Mouse (Mus musculus): ENCODE data around the gene Shoc2. TPM values are rescaled to one million over a fixed set of nuclear protein-coding genes. Genes with fewer than 3 reads are reported as not detected.

Shoc2 gene
- total RNA-seq, 2 experiments from 2014 or later = 24.0 to 28.3 TPM

GRCm38 (mm10) chr19:53990538-53990937, 46.4 kb downstream of the Shoc2 start:
- DNase-seq = no peak
- no peak overlapping the region for H3K27ac ChIP-seq
- TF ChIP-seq CTCF (IDR thresholded peaks at IDR 0.05) = no peak
- intact Hi-C loops (cut with DNase I) = loop anchor here (5.0 kb wide), 1 partner anchor 43 kb away; no protein-coding TSS in a partner anchor
- no peak overlapping the region for H3K4me3 ChIP-seq

DNA sequence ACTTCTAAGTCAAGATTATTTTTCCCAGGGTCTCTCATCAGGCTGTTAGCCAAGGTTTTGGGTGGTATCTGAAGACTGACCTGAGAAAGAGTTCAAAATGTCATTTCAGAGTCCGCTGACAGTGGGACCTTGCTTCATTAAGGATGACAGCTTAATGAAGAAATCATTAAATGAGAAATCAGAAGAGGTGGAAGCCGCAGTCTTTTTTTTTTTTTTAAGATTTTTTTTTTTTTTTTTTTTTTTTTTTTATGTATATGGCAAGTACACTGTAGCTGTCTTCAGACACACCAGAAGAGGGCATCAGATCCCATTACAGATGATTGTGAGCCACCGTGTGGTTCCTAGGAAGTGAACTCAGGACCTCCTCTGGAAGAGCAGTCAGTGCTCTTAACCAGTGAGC, 49.8 kb downstream of the Shoc2 start:
- H3K4me3 ChIP-seq = no peak overlapping the region
- H3K27ac ChIP-seq = no peak overlapping the region
- intact Hi-C loops (cut with DNase I) = loop anchor here (5.0 kb wide), 1 partner anchor 47 kb away; no protein-coding TSS in a partner anchor
- no peak for TF ChIP-seq CTCF (IDR thresholded peaks at IDR 0.05)
- DNase-seq = no peak

GRCm38 (mm10) chr19:53994276-53994675, 50.2 kb downstream of the Shoc2 start:
- intact Hi-C loops (cut with DNase I) = loop anchor here (5.0 kb wide), 1 partner anchor 47 kb away; no protein-coding TSS in a partner anchor
- H3K4me3 ChIP-seq = no peak overlapping the region
- H3K27ac ChIP-seq = no peak overlapping the region
- no peak for TF ChIP-seq CTCF (IDR thresholded peaks at IDR 0.05)
- no peak for DNase-seq

DNA sequence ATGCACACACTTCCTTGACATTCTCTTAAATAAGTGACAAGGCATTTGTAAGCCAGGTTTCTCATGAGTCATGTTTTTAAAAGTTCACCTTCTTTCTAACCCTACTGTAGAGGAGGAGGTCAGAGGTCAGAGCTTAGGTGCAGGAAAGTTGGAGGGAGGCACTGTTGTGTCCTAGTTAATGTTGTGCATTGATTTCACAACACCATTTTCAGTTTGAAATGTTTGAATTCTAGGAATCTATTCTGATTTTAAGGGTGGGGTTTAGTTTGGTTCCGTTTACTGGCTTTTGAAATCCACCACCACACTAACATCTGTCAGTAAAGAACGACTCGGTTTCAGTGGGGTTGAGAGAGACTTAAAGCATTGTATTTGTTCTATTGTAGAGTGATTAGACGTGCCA, 66.9 kb downstream of the Shoc2 start:
- DNase-seq = no peak
- Histone ChIP-seq H3K4me3 (no peak overlapping the region), H3K27ac (no peak overlapping the region)
- intact Hi-C loops (cut with DNase I) = no loop called here
- TF ChIP-seq CTCF (IDR thresholded peaks at IDR 0.05) = no peak

GRCm38 (mm10) chr19:54014999-54015398, 70.9 kb downstream of the Shoc2 start:
- intact Hi-C loops (cut with DNase I) = no loop called here
- H3K27ac ChIP-seq = no peak overlapping the region
- TF ChIP-seq CTCF (IDR thresholded peaks at IDR 0.05) = no peak

GRCm38 (mm10) chr19:54015503-54015902, 71.4 kb downstream of the Shoc2 start:
- no peak overlapping the region for H3K4me3 ChIP-seq
- intact Hi-C loops (cut with DNase I) = no loop called here
- no peak for TF ChIP-seq CTCF (IDR thresholded peaks at IDR 0.05)
- no peak overlapping the region for H3K27ac ChIP-seq
- no peak for DNase-seq

More at GRCm38 (mm10) chr19:54014999-54015398, 70.9 kb downstream of the Shoc2 start:
- DNase-seq = no peak
- H3K4me3 ChIP-seq = no peak overlapping the region

- intact Hi-C loops (cut with DNase I) = no loop called here
- no peak for TF ChIP-seq CTCF (IDR thresholded peaks at IDR 0.05)
- DNase-seq = no peak
- H3K27ac ChIP-seq = no peak overlapping the region
- no peak overlapping the region for H3K4me3 ChIP-seq
Observed at GRCm38 (mm10) chr19:54035100-54035499, 91.0 kb downstream of the Shoc2 start.

- H3K27ac ChIP-seq = no peak overlapping the region
- DNase-seq = no peak
- intact Hi-C loops (cut with DNase I) = no loop called here
- TF ChIP-seq CTCF (IDR thresholded peaks at IDR 0.05) = no peak
- no peak overlapping the region for H3K4me3 ChIP-seq
Observed at GRCm38 (mm10) chr19:54039441-54039840, 95.3 kb downstream of the Shoc2 start.

DNA sequence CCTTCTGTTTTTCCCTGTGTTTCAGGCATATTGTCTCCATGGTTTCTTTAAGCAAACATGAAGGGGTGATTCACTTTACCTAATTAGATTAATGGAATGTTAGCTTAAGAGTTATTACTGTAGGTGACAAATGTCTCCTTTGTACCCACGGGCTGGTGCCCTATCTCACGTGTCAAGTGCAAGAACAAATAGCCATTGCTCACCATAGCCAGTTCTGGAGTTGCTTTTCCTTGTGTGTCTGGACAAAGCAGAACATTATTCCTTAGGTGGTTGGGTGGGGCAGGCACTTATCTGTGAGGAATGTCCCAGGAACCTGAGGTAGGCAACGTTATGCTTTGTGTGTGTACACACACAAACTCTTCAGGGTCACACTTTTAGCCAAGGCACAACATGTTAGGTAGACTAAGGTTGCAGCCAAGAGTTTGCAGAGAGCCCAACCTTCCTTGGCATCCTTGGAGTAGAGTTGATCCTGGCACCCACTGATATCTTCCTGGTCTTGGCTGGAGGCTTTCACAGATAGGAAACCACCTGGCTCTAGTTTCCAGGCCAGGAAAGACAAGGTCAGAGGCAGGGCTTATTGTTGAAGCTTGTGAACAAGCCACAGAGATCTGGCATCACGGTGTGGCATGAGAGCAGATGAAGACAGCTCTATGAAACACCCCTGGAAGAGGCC, 96.4 kb downstream of the Shoc2 start:
- no peak for DNase-seq
- Histone ChIP-seq H3K4me3 (no peak overlapping the region), H3K27ac (no peak overlapping the region)
- intact Hi-C loops (cut with DNase I) = loop anchor here (10.0 kb wide), 2 partner anchors 204 to 1164 kb away; no protein-coding TSS in a partner anchor
- no peak for TF ChIP-seq CTCF (IDR thresholded peaks at IDR 0.05)

DNA sequence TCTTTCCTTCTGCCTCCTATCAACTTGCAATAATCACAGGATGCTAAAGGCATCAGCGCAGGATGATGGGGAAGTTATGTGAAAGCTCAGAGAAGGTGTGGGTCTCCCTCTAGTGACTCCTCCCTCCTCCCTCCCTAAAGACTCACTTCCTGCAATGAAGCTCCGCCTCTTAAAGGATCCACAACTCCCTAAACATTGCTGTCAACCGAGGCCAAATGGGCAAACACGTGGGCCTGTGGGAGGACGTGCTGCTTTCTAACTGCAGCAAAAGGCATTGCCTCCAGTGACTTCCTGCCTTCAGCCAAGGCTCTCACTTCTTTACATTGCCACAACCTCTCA, 96.9 kb downstream of the Shoc2 start:
- H3K27ac ChIP-seq = no peak overlapping the region
- no peak overlapping the region for H3K4me3 ChIP-seq
- no peak for DNase-seq
- no peak for TF ChIP-seq CTCF (IDR thresholded peaks at IDR 0.05)
- intact Hi-C loops (cut with DNase I) = loop anchor here (10.0 kb wide), 2 partner anchors 204 to 1164 kb away; no protein-coding TSS in a partner anchor

GRCm38 (mm10) chr19:54043851-54044250, 99.7 kb downstream of the Shoc2 start, which contains the start of gene Adra2a:
Gene Adra2a (plus strand): TSS chr19:54044151.
- intact Hi-C loops (cut with DNase I) = loop anchor here (10.0 kb wide), 2 partner anchors 201 to 1161 kb away; no protein-coding TSS in a partner anchor
- TF ChIP-seq CTCF (IDR thresholded peaks at IDR 0.05) = no peak
- peak within 1 kb of the TSS; percentile 81 for H3K4me3 ChIP-seq
- DNase-seq = no peak
- peak within 1 kb of the TSS; percentile 72 for H3K27ac ChIP-seq

GRCm38 (mm10) chr19:54044507-54045371, 100.6 kb downstream of the Shoc2 start:
- intact Hi-C loops (cut with DNase I) = loop anchor here (10.0 kb wide), 2 partner anchors 200 to 1160 kb away; no protein-coding TSS in a partner anchor
- Histone ChIP-seq H3K27ac (peak overlapping the region; percentile 72), H3K4me3 (peak overlapping the region; percentile 81)
- TF ChIP-seq CTCF (IDR thresholded peaks at IDR 0.05) = peak; percentile 70
- DNase-seq = peak; percentile 47

GRCm38 (mm10) chr19:54045412-54045811, 101.3 kb downstream of the Shoc2 start:
- intact Hi-C loops (cut with DNase I) = loop anchor here (10.0 kb wide), 2 partner anchors 199 to 1159 kb away; no protein-coding TSS in a partner anchor
- Histone ChIP-seq H3K4me3 (peak overlapping the region; percentile 81), H3K27ac (peak overlapping the region; percentile 72)
- DNase-seq = peak; percentile 34
- TF ChIP-seq CTCF (IDR thresholded peaks at IDR 0.05) = no peak

Measured in gastrocnemius, adult 2 months (tissue).